Comparison of ENCODE assay signal across 10 mouse cellular contexts in genomic region chr5:127406014-127406655, GRCm38 (mm10).
DNase-seq lines count a peak whose midpoint lies in the region; ATAC-seq and TF ChIP-seq lines count a peak whose summit lies in the region.
"Had no signal": no experiment of that assay in that cellular context is flagged by ENCODE, and none has a peak within 500 bp of the region (broad histone marks: within the 10 kb centered on the region; RNA-seq: fewer than 3 reads in every experiment).

No protein-coding gene starts in this region.

- peaks cover 9% of the 10 kb centered on the region; the same call in 1 of the 2 replicates for H3K4me1 ChIP-seq in kidney, embryonic 14.5 days (ENCODE audit: control insufficient read depth, insufficient read depth, low read length)
- H3K4me1 ChIP-seq in embryonic facial prominence, embryonic 12.5 days, result peaks cover 25% of the 10 kb centered on the region
- 0 out of 2 replicates have a peak, but pooled peaks cover 6% of the 10 kb centered on the region for H3K4me1 ChIP-seq in hindbrain, postnatal 0 days (ENCODE audit: insufficient read depth, low read length)

- H3K27ac ChIP-seq in kidney, embryonic 14.5 days (ENCODE audit: low read depth, low read length), result no peak overlapping the region
- H3K27ac ChIP-seq in embryonic facial prominence, embryonic 12.5 days, result peak overlapping the region; percentile 63
- H3K27ac ChIP-seq in hindbrain, postnatal 0 days, result 0 out of 2 replicates have a peak overlapping the region, but pooled peaks have one; percentile 26

- ATAC-seq in kidney, embryonic 14.5 days (ENCODE audit: low FRiP score, low TSS enrichment), result peak; percentile 78; the same call in 1 of the 2 replicates
- peak; percentile 32; the same call in 1 of the 2 replicates for ATAC-seq in embryonic facial prominence, embryonic 12.5 days (ENCODE audit: insufficient number of reproducible peaks, insufficient read depth, low FRiP score, low TSS enrichment)
- no peak for ATAC-seq in hindbrain, postnatal 0 days

- no peak for DNase-seq in kidney, adult 9 months
- DNase-seq in hindbrain, postnatal 0 days (ENCODE audit: low spot score), result no peak
- DNase-seq in neural tube, embryonic 10.5 days (ENCODE audit: extremely low spot score, low spot score), result peak; percentile 48
- DNase-seq in natural killer cell, adult 2 months (ENCODE audit: low spot score in 2 of 2), result no peak
- DNase-seq in right cerebral cortex, postnatal 14 days, result no peak
- DNase-seq in layer of hippocampus, postnatal 36 days, result no peak
- DNase-seq: right cerebral cortex, adult 18-20 months; thymus, adult 2 months had no signal

- no peak for TF ChIP-seq CTCF in hindbrain, postnatal 0 days (IDR thresholded peaks at IDR 0.05; ENCODE audit: low read depth)

- 14% methylated on average over 9 of the region's 9 CpGs for WGBS in kidney, embryonic 14.5 days
- WGBS in embryonic facial prominence, embryonic 12.5 days, result 11% methylated on average over 9 of the region's 9 CpGs
- 41% methylated on average over 9 of the region's 9 CpGs for whole genome bisulfite sequencing in hindbrain, postnatal 0 days

- no peaks in the 10 kb centered on the region for H3K27me3 ChIP-seq in kidney, embryonic 14.5 days (ENCODE audit: control insufficient read depth, insufficient read depth, low read length)
- no peaks in the 10 kb centered on the region for H3K27me3 ChIP-seq in embryonic facial prominence, embryonic 12.5 days
- no peaks in the 10 kb centered on the region for H3K27me3 ChIP-seq in hindbrain, postnatal 0 days (ENCODE audit: insufficient read depth, low read length)

- H3K4me3 ChIP-seq in kidney, embryonic 14.5 days (ENCODE audit: low read length), result no peak overlapping the region
- H3K4me3 ChIP-seq in embryonic facial prominence, embryonic 12.5 days, result no peak overlapping the region
- H3K4me3 ChIP-seq in hindbrain, postnatal 0 days (ENCODE audit: low read length), result no peak overlapping the region

- H3K9ac ChIP-seq in kidney, embryonic 14.5 days (ENCODE audit: low read depth, low read length), result no peak overlapping the region
- no peak overlapping the region for H3K9ac ChIP-seq in embryonic facial prominence, embryonic 12.5 days
- H3K9ac ChIP-seq in hindbrain, postnatal 0 days (replicated peaks; ENCODE audit: low read length), result no peak overlapping the region

- no peaks in the 10 kb centered on the region for H3K36me3 ChIP-seq in kidney, embryonic 14.5 days (ENCODE audit: control insufficient read depth, insufficient read depth, low read length)
- no peaks in the 10 kb centered on the region for H3K36me3 ChIP-seq in embryonic facial prominence, embryonic 12.5 days
- no peaks in the 10 kb centered on the region for H3K36me3 ChIP-seq in hindbrain, postnatal 0 days (ENCODE audit: insufficient read depth, low read length)

- no peaks in the 10 kb centered on the region for H3K9me3 ChIP-seq in kidney, embryonic 14.5 days (ENCODE audit: control insufficient read depth, low read length)
- H3K9me3 ChIP-seq in embryonic facial prominence, embryonic 12.5 days, result no peaks in the 10 kb centered on the region
- no peaks in the 10 kb centered on the region for H3K9me3 ChIP-seq in hindbrain, postnatal 0 days (ENCODE audit: low read length)

- no peak overlapping the region for H3K4me2 ChIP-seq in kidney, embryonic 14.5 days (replicated peaks; ENCODE audit: low read depth, low read length)
- no peak overlapping the region for H3K4me2 ChIP-seq in embryonic facial prominence, embryonic 12.5 days (replicated peaks)
- H3K4me2 ChIP-seq in hindbrain, postnatal 0 days (ENCODE audit: low read depth, low read length), result no peak overlapping the region
